Mouse (Mus musculus) heart, postnatal 25 days (tissue): ENCODE results near the gene Cdc14b. TPM values are rescaled to one million over a fixed set of nuclear protein-coding genes. Genes with fewer than 3 reads are reported as not detected.

Experiments used
- DNase-seq: peaks from one replicate; pipeline ENCODE4 v3.0.0; 2022; ENCODE audit warnings: low spot score
- intact Hi-C: fragments of 180-260 bp; cut with DNase I; formaldehyde crosslinking; loops from one replicate; pipeline ENCODE4 v1.15.1; 2025
- total RNA-seq, 2 experiments: library from RNA; stranded (reverse); gene quantifications; 2 replicates each; pipeline ENCODE4 v1.2.3; 2021

The Cdc14b gene
- total RNA-seq, 2 experiments from 2014 or later = 7.0 to 9.0 TPM

DNA sequence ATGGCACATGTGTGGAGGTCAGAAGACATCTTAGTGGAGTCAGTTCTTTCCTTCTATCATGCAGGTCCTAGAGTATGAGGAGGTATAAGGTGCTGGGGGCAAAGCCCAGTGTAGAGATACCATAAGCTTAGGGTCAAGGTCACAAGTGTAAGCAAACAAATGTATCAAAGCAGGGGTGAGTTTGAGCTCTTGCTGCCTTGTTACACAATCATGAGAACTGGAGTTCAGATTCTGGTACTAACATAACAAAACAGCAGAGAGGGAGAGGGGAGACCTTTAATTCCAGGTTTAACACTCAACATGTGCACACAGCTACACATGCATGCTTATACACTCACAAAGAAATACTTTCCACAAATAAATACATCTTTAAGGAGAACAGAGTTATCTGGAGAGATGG, 32.4 kb downstream of the Cdc14b start:
- intact Hi-C loops = no loop called here
- DNase-seq = no peak

DNA sequence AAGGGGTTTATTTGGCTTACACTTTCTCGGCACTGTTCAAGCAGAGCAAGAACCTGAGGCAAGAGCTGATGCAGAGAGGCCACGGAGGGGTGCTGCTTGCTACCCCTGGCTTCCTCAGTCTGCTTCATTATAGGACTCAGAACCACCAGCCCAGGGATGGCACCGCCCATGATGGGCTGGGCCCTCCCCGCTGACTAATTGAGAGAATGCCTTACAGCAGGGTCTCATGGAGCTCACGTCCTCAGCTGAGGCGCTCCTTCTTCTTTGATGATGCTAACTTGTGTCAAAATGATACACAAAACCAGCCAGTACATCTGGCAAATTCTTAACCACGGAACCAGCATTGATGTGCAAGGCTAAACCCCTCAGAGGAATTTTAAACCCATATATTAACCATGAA, 34.5 kb downstream of the Cdc14b start:
- intact Hi-C loops = no loop called here
- DNase-seq = no peak

- no peak for DNase-seq
- intact Hi-C loops = no loop called here
Observed at GRCm38 (mm10) chr13:64237681-64238157, 37.4 kb downstream of the Cdc14b start.

DNA sequence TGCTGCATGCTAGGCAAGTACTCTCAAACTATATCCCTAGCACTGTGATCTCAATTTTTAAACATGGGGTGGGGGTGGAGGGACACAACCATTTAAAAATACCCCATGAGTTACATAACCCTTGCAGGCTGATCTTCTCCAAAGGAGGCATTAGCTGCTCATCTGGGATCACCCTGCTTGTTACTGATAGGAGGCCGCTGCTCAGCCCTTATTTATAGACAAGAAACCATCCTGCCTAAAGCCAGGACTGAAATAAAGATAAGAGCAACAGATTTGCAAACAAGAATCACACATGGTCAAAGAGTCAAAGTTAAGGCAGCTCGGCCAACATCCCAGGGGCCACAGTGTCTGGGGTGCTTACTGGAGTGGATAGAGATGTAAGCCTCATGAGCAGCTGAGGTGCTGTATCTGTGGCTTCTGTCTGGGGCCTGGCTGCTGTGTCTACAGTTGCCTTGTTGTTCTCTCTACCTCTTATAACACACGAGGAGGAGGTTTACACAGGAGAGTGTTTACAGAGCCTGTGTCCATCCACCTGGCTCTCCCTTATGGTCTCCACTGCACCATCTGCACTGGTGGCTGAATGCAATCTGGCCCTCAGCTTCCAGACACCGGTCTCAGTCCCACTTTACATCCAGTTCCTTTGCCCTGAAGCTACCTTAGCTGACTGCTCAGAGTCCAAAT, 38.0 kb downstream of the Cdc14b start:
- no peak for DNase-seq
- intact Hi-C loops = no loop called here

DNA sequence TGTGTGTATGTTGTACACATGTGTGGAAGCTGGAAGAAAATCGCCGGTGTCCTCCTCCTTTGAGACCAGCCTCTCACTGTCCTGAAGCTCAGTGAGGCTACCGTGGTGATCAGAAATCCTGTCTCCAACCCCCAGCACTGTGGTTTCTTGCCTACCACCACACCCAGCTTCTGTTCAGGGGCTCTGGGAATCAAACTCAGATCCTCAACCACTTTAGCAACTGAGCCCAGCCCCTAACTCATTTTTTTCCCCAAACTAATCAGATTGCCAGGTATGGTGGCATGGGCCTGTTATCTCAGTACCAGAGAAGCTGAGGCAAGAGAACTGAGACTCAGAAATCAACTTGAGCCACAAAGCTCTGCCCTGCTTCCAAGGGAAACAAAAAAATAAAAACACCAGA, 39.3 kb downstream of the Cdc14b start:
- no peak for DNase-seq
- intact Hi-C loops = no loop called here

- no peak for DNase-seq
- intact Hi-C loops = no loop called here
Observed at GRCm38 (mm10) chr13:64235062-64235715, 39.9 kb downstream of the Cdc14b start.

GRCm38 (mm10) chr13:64233139-64233538, 42.0 kb downstream of the Cdc14b start:
- DNase-seq = no peak
- intact Hi-C loops = no loop called here

DNA sequence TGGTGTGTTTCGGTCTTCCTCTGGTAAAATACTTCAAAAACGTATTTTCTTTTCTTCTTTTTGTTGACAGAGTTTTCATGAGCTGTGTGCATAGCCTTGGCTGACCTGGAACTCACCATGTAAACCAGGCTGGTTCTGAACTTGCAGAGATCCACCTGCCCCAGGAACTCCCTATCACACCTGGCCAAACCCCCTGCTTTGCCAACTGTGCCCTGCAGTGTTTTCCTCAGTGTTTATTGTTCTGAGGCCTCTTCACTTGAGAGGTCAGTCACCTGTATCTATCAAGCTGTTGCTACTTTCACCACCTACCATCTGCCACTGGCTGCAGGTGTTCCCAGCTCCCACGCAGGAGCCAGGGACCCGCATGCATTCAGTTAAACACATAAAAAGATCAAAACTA, 48.4 kb downstream of the Cdc14b start:
- DNase-seq = no peak

DNA sequence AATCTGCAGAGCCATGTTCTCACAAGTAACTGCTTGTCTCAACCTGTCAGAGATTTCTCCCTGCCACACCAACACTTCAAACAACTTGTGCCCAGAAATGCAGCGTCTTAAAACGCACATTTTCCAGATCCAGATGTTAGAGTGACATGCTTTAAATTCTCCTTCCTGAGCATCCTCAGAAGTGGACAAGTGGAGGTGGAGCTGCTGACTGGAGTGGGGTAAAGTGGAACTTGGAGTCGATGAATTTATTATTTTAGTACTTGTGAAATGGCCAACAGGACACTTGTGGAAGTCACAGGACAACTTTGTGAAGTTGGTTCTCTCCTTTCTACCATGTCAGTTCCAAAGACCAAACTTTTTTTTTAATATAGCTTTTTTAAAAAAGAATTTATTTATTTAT, 49.4 kb downstream of the Cdc14b start:
- no peak for DNase-seq
- intact Hi-C loops = no loop called here

More for the DNA sequence above, 48.4 kb downstream of the Cdc14b start:
- intact Hi-C loops = no loop called here

- DNase-seq = no peak
- intact Hi-C loops = no loop called here
Observed at GRCm38 (mm10) chr13:64214891-64215290, 60.2 kb downstream of the Cdc14b start.

DNA sequence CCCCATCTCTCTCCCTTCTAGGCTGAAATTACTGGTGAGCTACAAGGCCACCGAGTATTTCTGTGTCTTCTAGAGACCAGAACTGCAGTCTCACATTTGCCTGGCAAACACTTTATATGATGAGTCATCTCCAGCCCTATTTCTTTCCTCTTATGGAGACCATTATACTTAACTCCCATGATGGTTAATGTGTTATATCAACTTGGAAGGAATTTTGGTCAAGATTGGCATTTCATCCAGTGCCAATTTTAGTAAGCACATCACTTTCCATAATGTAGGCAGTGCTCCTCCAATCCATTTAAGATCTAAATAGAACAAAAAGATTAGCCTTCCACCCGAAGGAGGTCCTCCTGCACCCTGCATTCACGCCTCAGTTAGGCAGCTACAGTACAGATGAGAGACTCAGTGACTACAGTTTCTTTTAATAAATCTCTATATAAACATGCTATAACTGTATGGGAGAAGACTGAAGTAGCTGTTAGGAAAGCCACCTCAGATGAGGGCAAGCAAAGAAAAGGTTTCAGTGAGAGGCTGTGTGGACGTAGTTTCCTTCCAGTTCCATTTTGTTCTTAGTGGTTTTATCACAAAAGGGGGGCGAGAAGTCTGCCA, 63.0 kb downstream of the Cdc14b start:
- DNase-seq = no peak
- intact Hi-C loops = no loop called here

- intact Hi-C loops = no loop called here
- no peak for DNase-seq
Observed at GRCm38 (mm10) chr13:64208146-64208545, 66.9 kb downstream of the Cdc14b start.

DNA sequence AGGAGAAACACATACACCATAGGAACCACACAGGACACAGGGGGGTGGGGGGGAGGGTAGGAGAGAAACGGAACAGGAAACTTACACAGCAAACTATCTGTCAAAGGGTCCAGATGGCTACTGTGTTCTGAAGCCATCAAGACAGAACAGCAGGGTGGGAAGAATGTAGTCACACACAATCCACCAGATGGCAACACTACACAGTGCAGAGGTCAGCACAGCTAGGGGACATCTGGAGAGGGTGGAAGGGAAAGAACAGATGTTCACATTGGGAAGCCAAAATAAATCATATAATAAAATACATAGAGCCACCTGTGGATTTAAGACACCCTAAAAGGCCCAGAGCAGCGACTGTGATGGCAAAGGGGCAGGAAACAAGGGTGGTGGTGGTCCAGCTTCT, 69.9 kb downstream of the Cdc14b start:
- intact Hi-C loops = loop anchor here (1.0 kb wide), 1 partner anchor 101 kb away; no protein-coding TSS in a partner anchor
- no peak for DNase-seq

GRCm38 (mm10) chr13:64204726-64205125, 70.4 kb downstream of the Cdc14b start:
- intact Hi-C loops = loop anchor here (1.0 kb wide), 1 partner anchor 102 kb away; no protein-coding TSS in a partner anchor
- no peak for DNase-seq

DNA sequence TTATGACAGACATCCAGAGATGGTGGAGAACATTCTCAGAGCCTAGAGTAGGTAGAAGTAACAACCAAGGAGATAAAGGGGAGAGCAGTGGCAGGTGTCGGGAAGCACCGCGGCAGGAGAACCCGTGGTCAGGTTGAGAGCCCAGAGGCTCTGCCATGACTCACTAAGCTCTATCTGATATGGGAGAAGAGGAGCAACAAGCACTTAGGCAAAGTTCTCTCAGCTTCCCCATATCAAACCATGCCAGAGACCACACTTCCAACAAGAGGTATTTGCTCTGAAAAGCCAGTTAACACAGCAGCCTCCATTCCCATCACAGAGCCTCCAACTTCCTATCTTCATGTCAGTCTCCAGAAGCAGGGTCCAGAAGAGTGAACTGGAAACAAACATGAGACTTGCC, 74.2 kb downstream of the Cdc14b start:
- no peak for DNase-seq
- intact Hi-C loops = no loop called here

GRCm38 (mm10) chr13:64198310-64198709, 76.8 kb downstream of the Cdc14b start:
- intact Hi-C loops = no loop called here
- DNase-seq = no peak

DNA sequence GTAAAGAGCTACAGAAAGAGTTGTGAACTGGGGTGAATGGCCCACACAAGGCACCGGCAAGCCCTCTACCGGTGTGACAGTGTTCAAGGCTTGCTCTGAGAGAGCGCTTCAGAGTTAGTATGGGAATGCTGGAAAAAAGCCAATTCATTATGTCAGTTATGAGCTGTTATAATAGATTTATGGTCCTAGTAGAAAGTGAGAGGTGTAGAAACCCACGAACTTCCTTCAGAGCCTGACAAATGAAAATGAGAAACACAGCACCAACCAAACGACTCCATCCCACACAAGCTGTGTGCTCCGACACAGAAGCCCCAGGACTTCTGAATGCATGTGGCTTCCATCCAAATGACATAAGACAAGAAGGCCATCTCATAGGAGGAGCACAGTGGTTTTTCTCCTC, 77.2 kb downstream of the Cdc14b start:
- intact Hi-C loops = no loop called here
- DNase-seq = no peak

DNA sequence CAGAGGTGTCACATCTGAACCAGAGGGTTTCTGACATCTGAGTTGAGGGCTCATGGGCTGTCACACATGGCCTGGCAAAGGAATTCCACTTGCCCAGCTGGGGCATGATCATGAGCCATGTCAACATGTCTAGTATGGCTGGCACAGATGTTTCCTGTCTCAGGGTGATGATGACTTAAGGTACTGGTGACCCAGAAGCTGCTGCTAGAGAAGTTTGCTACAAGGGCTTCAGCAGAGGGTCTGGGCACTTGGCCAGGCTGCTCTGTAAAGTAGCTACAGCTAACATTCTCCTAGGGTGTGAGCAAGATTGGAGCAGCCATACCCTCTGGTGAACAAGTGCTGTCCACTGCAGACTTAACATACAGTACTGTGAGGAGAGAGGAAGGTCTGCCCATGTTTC, 88.0 kb downstream of the Cdc14b start:
- no peak for DNase-seq

GRCm38 (mm10) chr13:64186516-64186915, 88.6 kb downstream of the Cdc14b start:
- DNase-seq = no peak
- intact Hi-C loops = no loop called here

More for the DNA sequence above, 88.0 kb downstream of the Cdc14b start:
- intact Hi-C loops = no loop called here

DNA sequence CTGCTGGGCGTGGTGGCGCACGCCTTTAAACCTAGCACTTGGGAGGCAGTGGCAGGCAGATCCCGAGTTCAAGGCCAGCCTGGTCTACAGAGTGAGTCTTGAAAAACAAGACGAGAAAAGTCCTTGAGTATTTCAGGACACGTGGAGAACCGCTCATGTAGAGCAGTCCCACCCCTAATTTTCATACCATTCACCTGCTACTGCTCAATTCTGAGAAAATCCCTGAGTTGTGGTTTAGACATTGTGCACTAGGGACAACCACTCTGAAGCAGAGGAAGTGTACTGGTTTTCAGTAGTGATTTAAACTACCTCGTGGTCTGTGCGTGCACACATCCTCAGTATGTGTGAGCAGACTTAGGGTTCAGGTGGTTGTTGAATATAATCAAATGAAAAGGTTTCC, 89.5 kb downstream of the Cdc14b start:
- intact Hi-C loops = no loop called here
- DNase-seq = no peak

DNA sequence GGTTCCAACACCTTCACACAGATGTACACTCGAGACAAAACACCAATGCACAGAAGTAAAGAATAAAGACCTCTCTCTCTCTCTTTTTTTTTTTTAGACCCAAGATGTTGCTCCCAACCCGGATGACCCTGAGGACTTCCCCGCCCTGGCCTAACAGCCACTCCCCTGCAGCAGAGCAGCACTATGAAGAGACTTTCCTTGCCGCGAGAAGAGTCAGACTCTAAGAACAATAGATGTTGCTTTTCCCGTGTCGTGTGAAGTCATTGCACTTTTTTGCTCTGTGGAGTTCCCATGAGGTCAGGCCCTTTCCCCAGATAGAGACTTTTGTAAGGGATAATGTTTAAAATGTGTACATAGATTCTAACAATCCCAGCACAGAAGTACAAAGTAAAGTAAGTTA, 89.9 kb downstream of the Cdc14b start:
- intact Hi-C loops = no loop called here
- DNase-seq = no peak
